Mouse (Mus musculus) cerebellum, adult 2 months (tissue): ENCODE measurements around the gene Acp6. TPM values are rescaled to one million over a fixed set of nuclear protein-coding genes. Genes with fewer than 3 reads are reported as not detected.
A peak's percentile ranks its signal among the peaks of the same experiment; 100 is the strongest.

Source experiments
- DNase-seq, 2 experiments: peaks; one replicate each; pipeline ENCODE4 v3.0.0; 2021
- H3K27ac ChIP-seq: fragments of 200-500 bp; 2 replicates; pipeline ENCODE4 v1.5.1; 2012; ENCODE audit warnings: low read length, control low read depth, inconsistent platforms; ENCODE audit not compliant: insufficient read depth
- H3K27me3 ChIP-seq: fragments of 200-500 bp; 2 replicates; pipeline ENCODE4 v1.6.1; 2012; ENCODE audit warnings: inconsistent platforms, mild to moderate bottlenecking, low read length, moderate library complexity; ENCODE audit not compliant: control insufficient read depth, insufficient read depth
- H3K4me1 ChIP-seq: fragments of 200-500 bp; 2 replicates; pipeline ENCODE4 v1.6.1; 2011; ENCODE audit warnings: low read length; ENCODE audit not compliant: control insufficient read depth, insufficient read depth
- H3K4me3 ChIP-seq: fragments of 200-500 bp; replicated peaks from 2 replicates; pipeline ENCODE3; 2011; ENCODE audit warnings: mild to moderate bottlenecking, low read depth, low read length, control low read depth; ENCODE audit not compliant: insufficient read depth
- CTCF ChIP-seq: fragments of 200-500 bp; IDR thresholded peaks from 2 replicates; pipeline ENCODE4 v1.5.1; 2011; ENCODE audit warnings: low read depth, mild to moderate bottlenecking, control low read depth, low read length, moderate library complexity, borderline replicate concordance; ENCODE audit not compliant: insufficient read depth
- POLR2A ChIP-seq: fragments of 200-500 bp; IDR thresholded peaks from 2 replicates; pipeline ENCODE4 v1.6.1; 2011; ENCODE audit warnings: low read length, control low read depth, borderline replicate concordance; ENCODE audit not compliant: insufficient read depth
- WGBS: fragments of 180-500 bp; shearing (Covaris S2); methylation state at CpG from one replicate; pipeline ENCODE4 v1.1.7; 2018; 5-methylcytosine and 5-hydroxymethylcytosine counted together
- polyA plus RNA-seq: library from polyadenylated mRNA; depleted of rRNA; stranded (reverse); fragments of >200 nt; gene quantifications from 2 replicates; pipeline ENCODE4 v1.2.3, GENCODE M21; 2012

The Acp6 gene
- polyA plus RNA-seq, 1 experiment = 43.8 TPM

- H3K27me3 ChIP-seq = no peaks in the 10 kb centered on the region
- H3K4me3 ChIP-seq = no peak overlapping the region
- H3K27ac ChIP-seq = no peak overlapping the region
- TF ChIP-seq CTCF (no peak), POLR2A (no peak)
- DNase-seq = no peak
- WGBS = 88% methylated on average over 1 of the region's 1 CpGs
- H3K4me1 ChIP-seq = no peaks in the 10 kb centered on the region
Measured at GRCm38 (mm10) chr3:97157308-97157707, 1.3 kb upstream of the Acp6 start.

GRCm38 (mm10) chr3:97157958-97158599 is 498 bp upstream of the Acp6 start:
- Histone ChIP-seq H3K27me3 (no peaks in the 10 kb centered on the region), H3K4me3 (peak overlapping the region; percentile 82), H3K27ac (no peak overlapping the region; the same call in 1 of the 2 replicates), H3K4me1 (no peaks in the 10 kb centered on the region)
- no peak for TF ChIP-seq POLR2A
- TF ChIP-seq CTCF = no peak
- DNase-seq = peak; percentile 84 to 90
- WGBS = 4% methylated on average over 17 of the region's 17 CpGs

DNA sequence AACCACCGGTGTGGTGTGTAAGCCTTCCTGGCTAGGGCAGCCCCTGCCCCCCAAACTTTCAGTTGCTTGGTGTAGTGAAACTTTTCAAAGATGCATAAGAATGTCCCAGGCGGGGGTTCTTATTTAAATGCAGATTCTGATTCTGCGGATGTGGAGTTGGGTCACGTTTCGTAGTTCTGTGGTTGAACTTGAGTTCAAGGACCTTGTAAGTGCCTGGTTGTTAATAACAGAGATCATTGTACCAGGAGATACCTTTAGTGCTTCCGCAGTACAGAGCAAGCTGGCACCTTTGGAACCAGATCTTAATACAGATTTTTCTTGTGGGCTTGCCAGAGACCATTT is 903 bp downstream of the Acp6 start:
- WGBS = 24% methylated on average over 6 of the region's 6 CpGs
- H3K27ac ChIP-seq = peak overlapping the region; percentile 48

DNA sequence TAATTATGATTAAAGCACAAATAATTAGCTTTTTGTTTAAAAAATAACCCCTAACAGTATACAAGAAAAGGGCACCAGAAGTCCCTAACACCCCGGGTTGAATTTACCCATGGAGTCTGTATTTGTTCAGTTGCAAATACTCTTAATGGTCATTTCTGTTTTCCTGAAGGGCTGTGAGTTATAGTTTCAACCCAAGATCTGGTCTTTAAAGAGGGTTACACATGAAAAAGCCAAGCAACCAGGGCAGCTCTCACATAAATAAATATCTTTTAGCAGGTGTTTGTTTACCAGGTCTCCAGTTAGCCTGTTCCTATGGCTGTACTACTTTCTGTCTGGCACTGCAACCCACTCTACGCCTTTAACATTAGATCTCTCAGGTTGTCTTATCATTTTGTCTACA is 1.4 kb downstream of the Acp6 start:
- no peak for TF ChIP-seq CTCF
- no peak for TF ChIP-seq POLR2A
- Histone ChIP-seq H3K4me3 (no peak overlapping the region), H3K27me3 (no peaks in the 10 kb centered on the region), H3K4me1 (no peaks in the 10 kb centered on the region), H3K27ac (no peak overlapping the region)
- 79% methylated on average over 2 of the region's 2 CpGs for WGBS
- DNase-seq = no peak

More for the DNA sequence above, 903 bp downstream of the Acp6 start:
- TF ChIP-seq CTCF = no peak
- no peak for TF ChIP-seq POLR2A
- Histone ChIP-seq H3K4me3 (peak overlapping the region; percentile 82), H3K27me3 (no peaks in the 10 kb centered on the region), H3K4me1 (no peaks in the 10 kb centered on the region)
- no peak for DNase-seq

DNA sequence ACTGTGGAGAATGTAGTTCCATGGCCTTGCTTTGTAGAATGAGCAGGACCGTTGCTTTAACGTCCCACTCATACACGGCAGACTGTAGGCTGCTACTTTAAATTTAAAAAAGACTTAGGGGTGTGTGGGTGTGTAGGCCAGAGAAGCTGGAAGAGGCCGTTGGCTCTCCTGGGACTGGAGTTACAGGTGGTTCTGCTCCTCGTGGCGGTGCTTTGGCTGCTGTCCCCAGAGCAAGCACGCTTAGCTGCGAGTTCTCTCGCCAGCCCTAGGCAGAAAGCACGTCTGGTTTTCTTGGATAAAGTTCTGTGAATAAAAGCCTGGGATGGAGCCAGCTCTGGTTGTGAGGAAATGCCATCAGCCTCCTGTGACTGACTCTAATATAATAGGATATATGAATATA is 2.3 kb downstream of the Acp6 start:
- H3K4me3 ChIP-seq = no peak overlapping the region
- H3K27me3 ChIP-seq = no peaks in the 10 kb centered on the region
- no peak overlapping the region for H3K27ac ChIP-seq
- H3K4me1 ChIP-seq = no peaks in the 10 kb centered on the region
- DNase-seq = no peak
- WGBS = 33% methylated on average over 10 of the region's 10 CpGs
- no peak for TF ChIP-seq CTCF
- no peak for TF ChIP-seq POLR2A

DNA sequence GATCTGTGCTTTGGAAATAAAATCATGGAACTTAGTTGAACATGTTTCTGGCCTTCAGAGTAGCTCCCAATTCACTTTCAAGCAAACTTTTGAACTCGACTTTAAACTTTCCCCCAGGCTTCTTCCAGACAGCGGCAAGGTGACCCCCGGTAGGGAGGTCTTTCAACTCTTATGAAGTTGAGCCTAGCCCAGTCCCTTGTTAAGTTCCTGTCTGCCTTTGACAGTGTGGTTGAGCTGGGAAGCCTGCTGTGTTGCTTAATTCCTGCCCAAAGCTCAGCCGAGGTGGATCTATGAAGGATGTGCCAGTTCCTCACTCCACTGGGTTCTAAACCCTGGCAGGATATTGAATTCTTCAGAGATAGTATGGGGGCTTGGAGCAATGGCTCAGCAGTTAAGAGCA is 3.2 kb downstream of the Acp6 start:
- no peak for DNase-seq
- no peak for TF ChIP-seq CTCF
- Histone ChIP-seq H3K27ac (no peak overlapping the region), H3K27me3 (no peaks in the 10 kb centered on the region), H3K4me1 (no peaks in the 10 kb centered on the region), H3K4me3 (no peak overlapping the region)
- 66% methylated on average over 4 of the region's 4 CpGs for WGBS

- DNase-seq = no peak
- no peak for TF ChIP-seq POLR2A
- TF ChIP-seq CTCF = no peak
- WGBS = 84% methylated on average over 4 of the region's 4 CpGs
Measured at GRCm38 (mm10) chr3:97164477-97164876, 5.9 kb downstream of the Acp6 start.

GRCm38 (mm10) chr3:97167126-97167525 is 8.5 kb downstream of the Acp6 start:
- TF ChIP-seq POLR2A (no peak), CTCF (no peak)
- Histone ChIP-seq H3K27ac (no peak overlapping the region), H3K4me1 (no peaks in the 10 kb centered on the region), H3K27me3 (no peaks in the 10 kb centered on the region), H3K4me3 (no peak overlapping the region)
- DNase-seq = no peak
- 50% methylated on average over 4 of the region's 4 CpGs for WGBS

More at GRCm38 (mm10) chr3:97164477-97164876, 5.9 kb downstream of the Acp6 start:
- Histone ChIP-seq H3K27me3 (no peaks in the 10 kb centered on the region), H3K27ac (no peak overlapping the region), H3K4me1 (no peaks in the 10 kb centered on the region), H3K4me3 (no peak overlapping the region)
